Mouse (Mus musculus) left cerebral cortex, postnatal 14 days (tissue): ENCODE measurements around the gene Kmt2d. TPM values are rescaled to one million over a fixed set of nuclear protein-coding genes. Genes with fewer than 3 reads are reported as not detected.

Source experiments
- DNase-seq, 2 experiments: peaks; one replicate each; pipeline ENCODE4 v3.0.0; 2021 to 2022; ENCODE audit warnings: low spot score in 2 of 2, mixed read lengths in 1 of 2
- intact Hi-C: fragments of 180-260 bp; cut with DNase I; formaldehyde crosslinking; loops from one replicate; pipeline ENCODE4 v1.15.1; 2025
- total RNA-seq, 2 experiments: library from RNA; stranded (reverse); gene quantifications; 2 replicates each; pipeline ENCODE4 v1.2.3; 2021

Kmt2d gene
- total RNA-seq, 2 experiments from 2014 or later, result 73.2 to 75.3 TPM

- intact Hi-C loops, result loop anchor here (5.0 kb wide), 2 partner anchors 128 to 208 kb away; partner anchors contain the start of gene Ddx23
- no peak for DNase-seq
These were observed 81.1 kb downstream of the Kmt2d start, which contains the start of gene Wnt1 for GRCm38 (mm10) chr15:98789661-98790535. TSS of gene Wnt1 (plus strand) at chr15:98789857.

GRCm38 (mm10) chr15:98788972-98789660, 81.9 kb downstream of the Kmt2d start:
- no peak for DNase-seq
- intact Hi-C loops, result loop anchor here (5.0 kb wide), 1 partner anchor 127 kb away; the partner anchor contains the start of gene Ddx23

GRCm38 (mm10) chr15:98787930-98788329, 83.1 kb downstream of the Kmt2d start:
- intact Hi-C loops, result loop anchor here (5.0 kb wide), 1 partner anchor 126 kb away; the partner anchor contains the start of gene Ddx23
- no peak for DNase-seq

GRCm38 (mm10) chr15:98785744-98786143, 85.3 kb downstream of the Kmt2d start:
- intact Hi-C loops, result loop anchor here (5.0 kb wide), 1 partner anchor 123 kb away; the partner anchor contains the start of gene Ddx23
- no peak for DNase-seq

Other genes starting within 250 kb of the Kmt2d start
- gene Cacnb3, start 240.4 kb downstream of the Kmt2d start, total RNA-seq, result 100 to 1,000 TPM; 217 to 244 TPM
- 10 to 100 TPM; 56.0 to 57.6 TPM for gene Ddx23, start 208.3 kb downstream of the Kmt2d start, total RNA-seq
- 10 to 100 TPM; 53.9 to 64.1 TPM for gene Rnd1, start 193.7 kb downstream of the Kmt2d start, total RNA-seq
- gene Ccdc65, start 163.0 kb downstream of the Kmt2d start, total RNA-seq, result 10 to 100 TPM; 12.6 to 13.3 TPM
- 1 to 10 TPM; 2.7 to 3.4 TPM for gene Fkbp11, start 143.0 kb downstream of the Kmt2d start, total RNA-seq
- gene Arf3, start 108.0 kb downstream of the Kmt2d start, total RNA-seq, result 100 to 1,000 TPM; 729 to 796 TPM
- gene Wnt10b, start 93.1 kb downstream of the Kmt2d start, total RNA-seq, result under 1 TPM; 0.55 to 0.75 TPM
- not detected for gene Wnt1, start 81.3 kb downstream of the Kmt2d start, total RNA-seq
- gene Ddn, start 61.7 kb downstream of the Kmt2d start, total RNA-seq, result 100 to 1,000 TPM; 421 to 445 TPM
- 10 to 100 TPM; 41.5 to 45.4 TPM for gene Prkag1, start 39.7 kb downstream of the Kmt2d start, total RNA-seq
- 1 to 10 TPM; 8.6 to 9.3 TPM for gene Rhebl1, start 23.3 kb upstream of the Kmt2d start, total RNA-seq
- under 1 TPM; 0.15 to 0.24 TPM for gene Dhh, start 27.3 kb upstream of the Kmt2d start, total RNA-seq
- 10 to 100 TPM; 17.9 to 18.1 TPM for gene Lmbr1l, start 47.0 kb upstream of the Kmt2d start, total RNA-seq
- gene Tuba1b, start 63.4 kb upstream of the Kmt2d start, total RNA-seq, result 100 to 1,000 TPM; 689 to 750 TPM
- gene Gm49450, start 82.3 kb upstream of the Kmt2d start, total RNA-seq, result not detected
- gene Tuba1a, start 82.5 kb upstream of the Kmt2d start, total RNA-seq, result 1,000 to 10,000 TPM; 2,132 to 2,150 TPM
- 100 to 1,000 TPM; 129 to 142 TPM for gene Tuba1c, start 158.7 kb upstream of the Kmt2d start, total RNA-seq
- 1 to 10 TPM; 1.7 to 6.2 TPM for gene Prph, start 184.0 kb upstream of the Kmt2d start, total RNA-seq
- gene Troap, start 203.4 kb upstream of the Kmt2d start, total RNA-seq, result 1 to 10 TPM; 1.0 to 1.1 TPM
- not detected for gene C1ql4, start 216.6 kb upstream of the Kmt2d start, total RNA-seq
- gene Dnajc22, start 222.0 kb upstream of the Kmt2d start, total RNA-seq, result not detected